Mouse (Mus musculus) cerebellum, adult 2 months (tissue): ENCODE results near the gene Tbc1d14. TPM values are rescaled to one million over a fixed set of nuclear protein-coding genes. Genes with fewer than 3 reads are reported as not detected.
A peak's percentile ranks its signal among the peaks of the same experiment; 100 is the strongest.

Source experiments
- DNase-seq, 2 experiments: peaks; one replicate each; pipeline ENCODE4 v3.0.0; 2021
- H3K27ac ChIP-seq: fragments of 200-500 bp; 2 replicates; pipeline ENCODE4 v1.5.1; 2012; ENCODE audit warnings: low read length, control low read depth, inconsistent platforms; ENCODE audit not compliant: insufficient read depth
- H3K27me3 ChIP-seq: fragments of 200-500 bp; 2 replicates; pipeline ENCODE4 v1.6.1; 2012; ENCODE audit warnings: inconsistent platforms, mild to moderate bottlenecking, low read length, moderate library complexity; ENCODE audit not compliant: control insufficient read depth, insufficient read depth
- H3K4me1 ChIP-seq: fragments of 200-500 bp; 2 replicates; pipeline ENCODE4 v1.6.1; 2011; ENCODE audit warnings: low read length; ENCODE audit not compliant: control insufficient read depth, insufficient read depth
- H3K4me3 ChIP-seq: fragments of 200-500 bp; replicated peaks from 2 replicates; pipeline ENCODE3; 2011; ENCODE audit warnings: mild to moderate bottlenecking, low read depth, low read length, control low read depth; ENCODE audit not compliant: insufficient read depth
- CTCF ChIP-seq: fragments of 200-500 bp; IDR thresholded peaks from 2 replicates; pipeline ENCODE4 v1.5.1; 2011; ENCODE audit warnings: low read depth, mild to moderate bottlenecking, control low read depth, low read length, moderate library complexity, borderline replicate concordance; ENCODE audit not compliant: insufficient read depth
- POLR2A ChIP-seq: fragments of 200-500 bp; IDR thresholded peaks from 2 replicates; pipeline ENCODE4 v1.6.1; 2011; ENCODE audit warnings: low read length, control low read depth, borderline replicate concordance; ENCODE audit not compliant: insufficient read depth
- WGBS: fragments of 180-500 bp; shearing (Covaris S2); methylation state at CpG from one replicate; pipeline ENCODE4 v1.1.7; 2018; 5-methylcytosine and 5-hydroxymethylcytosine counted together
- polyA plus RNA-seq: library from polyadenylated mRNA; depleted of rRNA; stranded (reverse); fragments of >200 nt; gene quantifications from 2 replicates; pipeline ENCODE4 v1.2.3, GENCODE M21; 2012

Tbc1d14 gene
- polyA plus RNA-seq, 1 experiment = 55.1 TPM

- H3K27ac ChIP-seq = no peak overlapping the region
- no peaks in the 10 kb centered on the region for H3K27me3 ChIP-seq
- TF ChIP-seq CTCF = no peak
- TF ChIP-seq POLR2A = no peak
- WGBS = 86% methylated on average over 2 of the region's 2 CpGs
- H3K4me3 ChIP-seq = no peak overlapping the region
- no peak for DNase-seq
- H3K4me1 ChIP-seq = no peaks in the 10 kb centered on the region; the same call in 1 of the 2 replicates
Observed at GRCm38 (mm10) chr5:36608939-36609499, 15.9 kb upstream of the Tbc1d14 start.

DNA sequence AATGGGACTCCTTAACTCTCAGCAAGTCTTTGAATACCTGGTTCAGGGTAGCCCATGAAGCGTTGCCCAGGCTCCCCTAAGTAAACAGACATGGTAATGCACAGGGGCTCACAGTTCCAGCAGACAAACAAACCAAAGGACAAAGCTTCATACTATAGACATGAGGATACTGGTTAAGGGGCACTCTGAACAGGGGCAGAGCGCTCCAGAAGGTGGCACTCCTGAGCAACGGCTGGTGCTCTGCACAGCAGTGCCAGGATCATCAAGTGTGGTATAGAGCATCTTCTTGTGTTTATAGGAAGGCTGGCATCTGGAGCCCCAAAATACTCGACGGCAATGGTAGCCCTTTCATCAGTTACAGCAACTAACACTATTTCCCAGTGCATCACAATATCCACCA lies 10.0 kb upstream of the Tbc1d14 start:
- peaks cover 2% of the 10 kb centered on the region; the same call in 1 of the 2 replicates for H3K4me1 ChIP-seq
- WGBS = 48% methylated on average over 5 of the region's 5 CpGs
- TF ChIP-seq CTCF = peak; percentile 94
- no peak for TF ChIP-seq POLR2A
- no peaks in the 10 kb centered on the region for H3K27me3 ChIP-seq
- H3K4me3 ChIP-seq = no peak overlapping the region
- no peak overlapping the region for H3K27ac ChIP-seq
- DNase-seq = peak; percentile 51 to 66

DNA sequence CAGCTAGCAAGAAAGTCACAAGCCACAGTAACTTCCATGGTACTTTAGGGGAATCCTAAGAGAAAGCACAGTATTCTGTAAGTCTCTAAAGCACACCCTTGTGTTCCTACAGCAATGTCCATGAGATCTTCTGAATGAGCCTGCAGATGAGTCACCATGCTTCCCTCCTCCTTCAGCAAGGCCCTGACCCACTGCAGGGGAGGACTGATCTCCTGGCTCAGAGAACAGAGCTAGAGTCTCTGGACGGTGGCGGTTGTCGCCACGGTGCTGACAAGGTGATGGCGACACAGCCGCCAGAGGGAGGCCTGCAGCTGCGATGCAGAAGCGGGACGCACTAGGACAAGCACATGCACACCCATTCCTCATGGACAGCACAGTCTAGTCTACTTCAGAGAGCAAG lies 9.0 kb upstream of the Tbc1d14 start:
- Histone ChIP-seq H3K27me3 (no peaks in the 10 kb centered on the region), H3K4me1 (peaks cover 2% of the 10 kb centered on the region; the same call in 1 of the 2 replicates), H3K27ac (no peak overlapping the region), H3K4me3 (no peak overlapping the region)
- TF ChIP-seq CTCF (no peak), POLR2A (no peak)
- no peak for DNase-seq
- WGBS = 78% methylated on average over 9 of the region's 9 CpGs

DNA sequence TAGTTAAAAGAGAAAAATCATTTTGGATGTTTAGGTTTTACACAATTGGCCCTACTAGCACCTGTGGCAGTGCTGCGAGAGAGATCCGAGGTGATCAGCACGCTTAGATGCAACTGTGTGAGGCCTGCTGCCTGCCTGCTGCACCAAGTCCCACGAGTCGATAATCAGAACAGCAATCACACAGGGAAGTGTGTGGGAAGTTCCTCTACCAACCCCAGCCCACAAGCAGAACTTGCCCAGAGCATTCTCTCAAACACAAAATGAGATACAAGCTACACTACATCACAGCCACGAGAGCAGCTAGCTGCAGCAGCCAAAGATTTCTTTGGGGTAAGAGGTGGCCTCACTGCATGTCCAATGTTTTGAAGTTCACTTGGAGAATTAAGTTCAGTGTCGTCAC lies 8.4 kb upstream of the Tbc1d14 start:
- no peaks in the 10 kb centered on the region for H3K27me3 ChIP-seq
- H3K4me3 ChIP-seq = no peak overlapping the region
- TF ChIP-seq POLR2A = no peak
- TF ChIP-seq CTCF = no peak
- peaks cover 2% of the 10 kb centered on the region; the same call in 1 of the 2 replicates for H3K4me1 ChIP-seq
- 91% methylated on average over 7 of the region's 7 CpGs for WGBS
- no peak overlapping the region for H3K27ac ChIP-seq
- DNase-seq = no peak

GRCm38 (mm10) chr5:36598883-36599282 lies 5.8 kb upstream of the Tbc1d14 start:
- Histone ChIP-seq H3K4me1 (peaks cover 2% of the 10 kb centered on the region; the same call in 1 of the 2 replicates), H3K27ac (no peak overlapping the region), H3K27me3 (no peaks in the 10 kb centered on the region), H3K4me3 (no peak overlapping the region)
- no peak for DNase-seq
- WGBS = 75% methylated on average over 1 of the region's 1 CpGs
- TF ChIP-seq CTCF (no peak), POLR2A (no peak)

GRCm38 (mm10) chr5:36597653-36598052 lies 4.6 kb upstream of the Tbc1d14 start:
- Histone ChIP-seq H3K27ac (no peak overlapping the region), H3K4me1 (no peaks in the 10 kb centered on the region), H3K27me3 (no peaks in the 10 kb centered on the region), H3K4me3 (no peak overlapping the region)
- peak; percentile 30; the same call in 1 of the 2 replicates for TF ChIP-seq CTCF
- TF ChIP-seq POLR2A = no peak
- 23% methylated on average over 4 of the region's 4 CpGs for WGBS
- no peak for DNase-seq

DNA sequence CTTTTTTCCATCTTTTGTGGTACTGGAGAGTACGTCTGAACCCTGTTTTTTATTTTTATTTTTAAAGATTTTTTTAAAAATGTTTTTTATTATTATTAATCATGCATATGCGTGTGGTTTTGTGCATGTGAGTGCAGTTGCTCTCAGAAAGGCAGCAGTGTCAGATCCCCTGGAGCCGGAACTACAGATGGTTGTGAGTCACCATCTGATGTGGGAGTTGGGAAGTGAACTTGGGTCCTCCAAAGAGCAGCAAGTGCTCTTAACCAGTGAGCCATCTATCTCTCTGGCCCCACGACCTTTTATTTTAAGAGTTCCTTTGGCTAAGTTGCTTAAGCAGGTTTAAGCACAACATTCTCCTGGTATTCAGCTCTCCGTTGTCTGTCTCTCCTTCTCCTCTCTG lies 3.1 kb upstream of the Tbc1d14 start:
- H3K27ac ChIP-seq = no peak overlapping the region
- WGBS = 74% methylated on average over 5 of the region's 5 CpGs
- no peaks in the 10 kb centered on the region for H3K4me1 ChIP-seq
- H3K4me3 ChIP-seq = no peak overlapping the region
- H3K27me3 ChIP-seq = no peaks in the 10 kb centered on the region
- no peak for TF ChIP-seq CTCF
- no peak for DNase-seq

GRCm38 (mm10) chr5:36595115-36595514 lies 2.0 kb upstream of the Tbc1d14 start:
- TF ChIP-seq POLR2A (no peak), CTCF (no peak)
- Histone ChIP-seq H3K27me3 (no peaks in the 10 kb centered on the region), H3K4me1 (no peaks in the 10 kb centered on the region), H3K4me3 (no peak overlapping the region), H3K27ac (no peak overlapping the region)
- no peak for DNase-seq
- 30% methylated on average over 3 of the region's 3 CpGs for WGBS

- DNase-seq = no peak
Observed at GRCm38 (mm10) chr5:36594344-36594743, 1.3 kb upstream of the Tbc1d14 start.

More at GRCm38 (mm10) chr5:36594344-36594743, 1.3 kb upstream of the Tbc1d14 start:
- Histone ChIP-seq H3K4me1 (no peaks in the 10 kb centered on the region), H3K4me3 (no peak overlapping the region), H3K27me3 (no peaks in the 10 kb centered on the region), H3K27ac (no peak overlapping the region)
- 79% methylated on average over 3 of the region's 3 CpGs for WGBS
- no peak for TF ChIP-seq POLR2A
- TF ChIP-seq CTCF = no peak
